Mouse (Mus musculus) forebrain, embryonic 11.5 days (tissue): Measurements from ENCODE around the gene Mapk8ip1. TPM values are rescaled to one million over a fixed set of nuclear protein-coding genes. Genes with fewer than 3 reads are reported as not detected.

Source experiments
- ATAC-seq: fragments of 200-750 bp; cut with Nextera tagmentation; replicated peaks from 2 replicates; pipeline ENCODE4 v1.8.0; 2017; ENCODE audit warnings: moderate TSS enrichment; ENCODE audit not compliant: low FRiP score
- DNase-seq: peaks from one replicate; pipeline ENCODE4 v3.0.0-alpha.2; 2017; ENCODE audit warnings: low spot score
- H3K27ac ChIP-seq: fragments of 300-500 bp; sonication (generic); 2 replicates; pipeline ENCODE4 v1.5.1; 2014; ENCODE audit warnings: low read depth, low read length
- H3K27me3 ChIP-seq: fragments of 300-500 bp; sonication (generic); 2 replicates; pipeline ENCODE4 v1.6.1; 2014; ENCODE audit warnings: mild to moderate bottlenecking, low read length, mixed read lengths; ENCODE audit not compliant: control insufficient read depth, insufficient read depth
- H3K36me3 ChIP-seq: fragments of 300-500 bp; sonication (generic); 2 replicates; pipeline ENCODE4 v1.6.1; 2014; ENCODE audit warnings: mild to moderate bottlenecking, low read length, moderate library complexity, mixed read lengths; ENCODE audit not compliant: control insufficient read depth, insufficient read depth
- H3K4me1 ChIP-seq: fragments of 300-500 bp; sonication (generic); replicated peaks from 2 replicates; pipeline ENCODE4 v1.6.1; 2014; ENCODE audit warnings: low read length, mixed read lengths; ENCODE audit not compliant: control insufficient read depth, insufficient read depth
- H3K4me2 ChIP-seq: fragments of 300-500 bp; sonication (generic); 2 replicates; pipeline ENCODE4 v1.6.1; 2014; ENCODE audit warnings: low read depth, mild to moderate bottlenecking, low read length, moderate library complexity, mixed read lengths; ENCODE audit not compliant: severe bottlenecking
- H3K4me3 ChIP-seq: fragments of 300-500 bp; sonication (generic); 2 replicates; pipeline ENCODE4 v1.5.1; 2014; ENCODE audit warnings: low read depth, low read length
- H3K9ac ChIP-seq: fragments of 300-500 bp; sonication (generic); 2 replicates; pipeline ENCODE4 v1.6.1; 2014; ENCODE audit warnings: low read length
- H3K9me3 ChIP-seq: fragments of 300-500 bp; sonication (generic); 2 replicates; pipeline ENCODE4 v1.6.1; 2016; ENCODE audit warnings: low read length, mixed read lengths; ENCODE audit not compliant: control insufficient read depth
- WGBS: fragments of 180-500 bp; shearing (Covaris S2); extraction: QIAGEN DNeasy Blood & Tissue Kit; methylation state at CpG from one replicate; pipeline ENCODE4 v1.1.7; 2014; 5-methylcytosine and 5-hydroxymethylcytosine counted together
- polyA plus RNA-seq: library from polyadenylated mRNA; unstranded; fragments of >200 nt; fragmentation: Nextera tagmentation; extraction: Ambion mirVana; gene quantifications from 2 replicates; pipeline ENCODE4 v1.2.1, GENCODE M21; 2014

Gene Mapk8ip1
- polyA plus RNA-seq, 1 experiment from 2014 or later = 35.9 TPM

DNA sequence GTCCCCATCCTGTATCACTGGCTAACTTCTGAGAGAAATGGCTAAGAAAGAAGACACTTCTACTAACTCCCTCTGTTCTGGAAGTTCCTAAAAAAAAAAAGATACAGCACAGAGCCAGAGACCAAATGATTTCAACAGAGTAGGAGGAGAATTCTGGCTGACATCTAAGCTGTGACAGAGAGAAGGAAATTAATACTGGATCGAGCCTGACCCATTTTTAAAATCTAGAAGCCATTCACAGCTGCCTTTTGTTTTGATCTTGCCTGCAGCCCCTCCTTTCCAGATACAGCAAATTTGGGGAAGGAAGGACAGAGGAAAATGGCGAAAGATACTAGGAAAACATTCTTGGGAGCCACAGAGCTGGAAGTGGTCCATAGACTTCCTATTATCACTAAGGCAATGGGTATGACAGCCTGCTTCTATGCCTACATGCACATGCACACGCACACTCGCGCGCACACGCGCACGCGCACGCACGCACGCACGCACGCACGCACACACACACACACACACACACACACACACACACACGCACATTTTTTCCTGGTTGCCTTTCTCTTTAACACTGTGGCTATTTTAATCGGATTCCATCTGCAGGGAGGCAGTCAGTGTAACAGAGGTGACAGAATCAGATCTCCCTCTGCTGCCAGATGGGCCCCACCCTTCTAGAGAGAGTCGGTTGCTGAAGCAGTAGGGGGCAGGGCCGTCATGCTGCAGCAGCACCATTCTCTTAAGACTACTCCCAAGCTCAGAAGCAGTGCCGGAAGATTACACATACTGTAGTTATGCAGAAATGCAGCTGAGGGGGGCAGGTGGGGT, 29.9 kb upstream of the Mapk8ip1 start:
- peak overlapping the region; percentile 28; the same call in 1 of the 2 replicates for H3K9ac ChIP-seq
- 75% methylated on average over 21 of the region's 21 CpGs for WGBS
- no peaks in the 10 kb centered on the region for H3K9me3 ChIP-seq
- DNase-seq (no peak), ATAC-seq (no peak)
- H3K27me3 ChIP-seq = no peaks in the 10 kb centered on the region
- peaks cover 11% of the 10 kb centered on the region for H3K4me1 ChIP-seq
- H3K4me2 ChIP-seq = peak overlapping the region; percentile 84
- peak overlapping the region; percentile 25; the same call in 1 of the 2 replicates for H3K27ac ChIP-seq
- H3K4me3 ChIP-seq = peak overlapping the region; percentile 13; the same call in 1 of the 2 replicates
- no peaks in the 10 kb centered on the region for H3K36me3 ChIP-seq

DNA sequence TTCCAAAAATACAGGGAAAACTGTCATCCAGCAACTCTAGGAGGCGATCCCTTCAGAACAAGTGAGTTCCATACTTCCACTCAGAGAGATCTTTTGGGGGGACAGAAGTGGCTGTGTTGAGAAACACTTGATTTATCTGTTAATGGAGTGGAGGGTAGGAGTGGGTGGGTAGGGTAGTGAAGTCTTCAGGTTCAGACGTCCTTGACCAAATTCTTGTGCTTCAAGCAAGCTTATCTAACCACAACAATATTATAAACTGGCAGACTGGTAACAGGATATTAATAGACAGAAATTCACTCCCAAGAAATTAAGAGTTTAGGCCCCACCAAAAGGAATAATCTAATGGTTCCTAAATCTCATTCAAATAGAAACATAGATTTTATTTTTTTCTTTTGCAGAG, 29.0 kb upstream of the Mapk8ip1 start:
- peaks cover 18% of the 10 kb centered on the region for H3K4me1 ChIP-seq
- H3K36me3 ChIP-seq = no peaks in the 10 kb centered on the region
- no peak overlapping the region for H3K4me3 ChIP-seq
- DNase-seq = no peak
- no peak for ATAC-seq
- no peak overlapping the region for H3K9ac ChIP-seq
- H3K9me3 ChIP-seq = no peaks in the 10 kb centered on the region
- no peak overlapping the region for H3K27ac ChIP-seq
- no peak overlapping the region for H3K4me2 ChIP-seq
- WGBS = 84% methylated on average over 2 of the region's 2 CpGs
- no peaks in the 10 kb centered on the region for H3K27me3 ChIP-seq

DNA sequence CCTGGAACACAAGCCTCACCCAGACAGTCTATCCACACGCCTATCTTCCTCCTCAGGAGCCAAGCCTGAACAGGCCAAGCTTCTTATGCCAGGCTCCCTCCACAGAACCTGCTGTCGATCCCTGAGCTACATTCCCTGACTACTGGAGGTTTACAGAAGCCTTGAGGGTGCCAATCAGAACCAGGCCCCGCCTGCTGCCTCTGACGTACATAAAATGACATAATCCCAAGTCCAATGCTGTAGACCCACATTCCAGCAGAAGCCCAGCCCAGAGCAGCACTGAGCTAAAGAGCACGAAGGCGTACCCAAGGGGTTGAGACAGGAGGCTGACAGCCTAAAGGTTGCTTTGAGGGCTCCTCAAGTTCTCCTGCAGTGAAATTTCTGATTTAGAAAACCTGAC, 26.8 kb upstream of the Mapk8ip1 start:
- Histone ChIP-seq H3K27me3 (no peaks in the 10 kb centered on the region), H3K4me3 (no peak overlapping the region), H3K9me3 (no peaks in the 10 kb centered on the region), H3K36me3 (no peaks in the 10 kb centered on the region), H3K27ac (no peak overlapping the region), H3K4me1 (peaks cover 26% of the 10 kb centered on the region), H3K4me2 (no peak overlapping the region), H3K9ac (no peak overlapping the region)
- DNase-seq (no peak), ATAC-seq (no peak)
- WGBS = 66% methylated on average over 6 of the region's 6 CpGs

DNA sequence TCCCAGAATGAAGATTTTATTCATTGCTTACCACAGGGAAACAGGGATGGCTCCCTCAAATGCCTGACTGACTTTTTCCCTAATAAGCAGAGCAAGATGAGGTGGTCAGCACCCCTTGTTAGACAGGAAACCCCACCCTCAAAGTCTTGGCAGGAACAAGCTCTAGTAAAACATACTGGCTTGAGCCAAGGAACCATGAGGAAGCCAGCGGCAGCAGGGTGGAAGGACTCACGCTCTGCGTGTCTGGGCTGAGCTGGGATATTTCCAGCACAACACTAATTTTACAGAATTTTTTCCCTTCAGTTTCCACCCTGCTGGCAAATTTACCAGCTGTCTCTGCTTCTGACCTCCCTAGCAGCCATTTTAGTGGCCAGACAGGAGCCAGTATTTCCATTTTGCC, 25.4 kb upstream of the Mapk8ip1 start:
- ATAC-seq (no peak), DNase-seq (no peak)
- Histone ChIP-seq H3K36me3 (peaks cover 5% of the 10 kb centered on the region; the same call in 1 of the 2 replicates), H3K4me1 (peaks cover 19% of the 10 kb centered on the region), H3K27ac (no peak overlapping the region), H3K9me3 (no peaks in the 10 kb centered on the region), H3K4me3 (no peak overlapping the region), H3K27me3 (no peaks in the 10 kb centered on the region), H3K9ac (no peak overlapping the region), H3K4me2 (no peak overlapping the region)
- WGBS = 86% methylated on average over 3 of the region's 3 CpGs

DNA sequence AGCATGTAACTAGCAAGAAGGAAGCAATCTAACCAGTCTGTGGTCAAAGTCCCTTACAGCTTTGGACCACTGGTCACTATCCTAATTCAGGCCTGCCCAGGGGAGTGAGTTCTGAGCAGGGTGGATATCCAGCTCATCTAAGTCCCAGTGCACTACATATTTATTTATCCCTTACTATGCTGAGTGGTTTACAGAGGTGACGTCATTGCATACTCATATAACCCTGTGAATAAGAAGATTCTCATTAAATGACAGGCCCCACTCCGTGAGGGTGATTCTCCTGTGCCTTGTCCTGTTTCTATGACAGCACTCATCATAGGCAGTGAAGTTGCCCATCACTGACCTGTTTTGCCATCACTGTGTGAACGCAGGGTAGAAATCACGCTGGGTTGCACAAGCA, 24.3 kb upstream of the Mapk8ip1 start:
- H3K4me2 ChIP-seq = 0 out of 2 replicates have a peak overlapping the region, but pooled peaks have one; percentile 15
- 82% methylated on average over 4 of the region's 4 CpGs for WGBS
- H3K9ac ChIP-seq = no peak overlapping the region
- peak overlapping the region; percentile 89 for H3K27ac ChIP-seq
- no peak overlapping the region for H3K4me3 ChIP-seq
- peaks cover 16% of the 10 kb centered on the region for H3K4me1 ChIP-seq
- peaks cover 5% of the 10 kb centered on the region; the same call in 1 of the 2 replicates for H3K36me3 ChIP-seq
- no peaks in the 10 kb centered on the region for H3K27me3 ChIP-seq
- DNase-seq (no peak), ATAC-seq (no peak; the same call in 1 of the 2 replicates)
- no peaks in the 10 kb centered on the region for H3K9me3 ChIP-seq

DNA sequence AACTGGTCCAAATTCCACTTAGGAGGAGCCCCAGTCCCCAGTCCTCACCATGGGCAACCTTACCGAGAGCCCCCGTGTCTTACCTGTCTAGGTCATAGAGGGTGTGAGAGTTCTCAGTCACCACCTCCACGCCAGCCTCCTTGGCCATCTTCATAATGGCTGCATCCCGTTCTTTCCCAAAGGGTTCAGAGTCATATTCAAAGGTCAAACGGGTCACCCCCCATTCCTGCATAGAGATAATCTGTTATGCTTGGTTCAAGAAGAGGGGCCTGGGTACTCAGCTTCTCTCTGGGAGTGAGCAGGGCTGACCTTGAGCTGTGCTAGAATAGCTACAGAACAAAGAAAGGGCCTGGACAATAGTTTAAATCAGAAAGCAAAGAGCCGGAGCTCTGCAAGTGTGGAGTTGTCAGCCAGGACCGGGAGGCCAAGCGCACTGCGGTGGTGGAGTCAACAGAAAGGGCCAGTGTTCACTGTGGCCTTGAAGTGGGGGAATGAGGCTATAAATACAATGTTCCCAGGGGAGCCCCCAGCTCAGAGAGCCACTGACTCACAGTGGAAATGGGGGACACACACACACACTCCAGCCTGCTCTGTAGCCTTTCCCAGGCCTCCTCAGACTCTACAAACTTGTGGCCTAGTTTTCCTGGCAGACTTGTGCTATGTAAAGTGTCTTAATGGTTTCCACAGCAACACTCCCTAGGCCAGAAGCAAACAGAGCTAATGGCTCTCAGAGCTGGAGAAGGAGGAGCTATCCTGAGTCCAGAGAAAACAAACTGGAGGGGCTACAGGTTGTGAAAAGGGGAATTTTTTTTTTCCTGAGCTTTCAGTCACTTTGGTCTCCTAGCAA, 23.6 kb upstream of the Mapk8ip1 start:
- peak overlapping the region; percentile 89 for H3K27ac ChIP-seq
- H3K4me3 ChIP-seq = no peak overlapping the region
- H3K4me1 ChIP-seq = peaks cover 16% of the 10 kb centered on the region
- ATAC-seq (peak; percentile 73), DNase-seq (no peak)
- no peaks in the 10 kb centered on the region for H3K27me3 ChIP-seq
- H3K9ac ChIP-seq = peak overlapping the region; percentile 20; the same call in 1 of the 2 replicates
- peaks cover 5% of the 10 kb centered on the region; the same call in 1 of the 2 replicates for H3K36me3 ChIP-seq
- WGBS = 56% methylated on average over 9 of the region's 9 CpGs
- H3K9me3 ChIP-seq = no peaks in the 10 kb centered on the region
- peak overlapping the region; percentile 15; the same call in 1 of the 2 replicates for H3K4me2 ChIP-seq

DNA sequence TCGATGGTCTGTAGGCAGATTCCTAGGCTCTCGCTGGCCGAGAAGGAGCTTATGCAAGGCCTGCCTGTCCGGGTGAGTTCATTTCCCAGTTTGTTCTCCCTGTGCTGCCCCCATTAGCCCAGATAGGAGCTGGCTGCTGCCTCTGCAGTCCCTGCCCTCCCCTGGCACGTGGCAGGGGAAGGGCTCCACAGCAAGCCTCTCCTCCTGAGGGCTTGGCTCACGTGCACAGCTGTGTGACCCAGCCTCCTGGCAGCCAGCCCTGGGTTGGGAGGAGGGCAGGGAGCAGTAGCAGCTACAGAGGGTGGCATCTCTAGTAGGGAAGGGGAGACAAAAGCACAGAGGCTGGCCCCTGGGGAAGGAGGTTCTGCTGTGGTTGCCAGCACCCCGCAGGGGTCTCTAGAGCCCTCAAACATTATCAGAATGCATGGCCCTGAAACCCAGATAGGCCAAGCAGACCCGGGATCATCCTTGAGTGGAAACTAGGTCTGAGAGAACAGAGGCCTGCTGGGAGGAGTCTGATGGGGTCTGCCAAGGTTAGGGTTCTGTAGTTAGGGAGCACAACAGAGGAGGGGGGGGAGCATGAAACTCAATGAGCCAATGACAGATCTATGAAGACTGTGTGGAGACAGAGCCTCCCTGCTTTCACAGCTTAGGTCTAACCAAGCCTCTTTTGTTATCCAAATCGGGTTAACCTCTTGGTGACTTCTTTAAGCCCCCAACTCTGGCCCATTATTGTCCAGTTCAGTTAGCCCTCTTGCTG, 22.8 kb upstream of the Mapk8ip1 start:
- Histone ChIP-seq H3K27ac (peak overlapping the region; percentile 89), H3K4me3 (no peak overlapping the region), H3K9me3 (no peaks in the 10 kb centered on the region), H3K4me2 (no peak overlapping the region), H3K27me3 (no peaks in the 10 kb centered on the region), H3K9ac (no peak overlapping the region; the same call in 1 of the 2 replicates), H3K36me3 (peaks cover 5% of the 10 kb centered on the region; the same call in 1 of the 2 replicates), H3K4me1 (peaks cover 16% of the 10 kb centered on the region)
- ATAC-seq (no peak), DNase-seq (no peak)
- WGBS = 84% methylated on average over 9 of the region's 9 CpGs

DNA sequence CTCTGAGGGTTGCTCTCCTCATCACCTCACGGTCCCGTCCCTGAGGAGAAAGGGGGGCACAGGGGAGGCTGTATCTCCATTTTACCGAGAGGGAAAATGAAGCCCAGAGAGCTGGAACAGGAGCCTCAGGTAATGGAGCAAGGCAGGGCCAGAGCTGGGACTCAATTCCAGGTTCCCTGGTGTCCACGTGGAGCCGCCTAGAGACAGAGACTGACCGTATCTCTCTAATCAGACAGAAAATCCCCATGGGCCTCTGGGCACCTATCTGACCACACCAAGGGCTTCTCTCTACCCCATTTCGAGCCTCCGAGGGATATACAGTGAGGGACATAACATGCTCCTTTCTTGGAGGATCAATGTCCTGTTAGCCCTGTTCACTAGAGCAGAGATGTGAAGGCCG, 22.1 kb upstream of the Mapk8ip1 start:
- 91% methylated on average over 9 of the region's 9 CpGs for WGBS
- DNase-seq = no peak
- H3K27me3 ChIP-seq = no peaks in the 10 kb centered on the region
- H3K36me3 ChIP-seq = peaks cover 5% of the 10 kb centered on the region; the same call in 1 of the 2 replicates
- no peak overlapping the region for H3K4me3 ChIP-seq
- ATAC-seq = no peak
- H3K4me1 ChIP-seq = peaks cover 16% of the 10 kb centered on the region
- no peaks in the 10 kb centered on the region for H3K9me3 ChIP-seq
- H3K4me2 ChIP-seq = no peak overlapping the region
- no peak overlapping the region for H3K27ac ChIP-seq
- no peak overlapping the region for H3K9ac ChIP-seq
